Mouse (Mus musculus) bone marrow, adult 2 months (tissue): ENCODE data around the gene Tut7. TPM values are rescaled to one million over a fixed set of nuclear protein-coding genes. Genes with fewer than 3 reads are reported as not detected.

Source experiments
- H3K27ac ChIP-seq: fragments of 200-500 bp; 2 replicates; pipeline ENCODE4 v1.5.1; 2012; ENCODE audit warnings: low read depth, mild to moderate bottlenecking, control low read depth, inconsistent platforms, low read length; ENCODE audit not compliant: control insufficient read depth, poor library complexity, insufficient read depth
- H3K4me1 ChIP-seq: fragments of 200-500 bp; 2 replicates; pipeline ENCODE4 v1.6.1; 2011; ENCODE audit warnings: low read length; ENCODE audit not compliant: control insufficient read depth, insufficient read depth
- H3K4me3 ChIP-seq: fragments of 200-500 bp; replicated peaks from 2 replicates; pipeline ENCODE3; 2011; ENCODE audit warnings: mild to moderate bottlenecking, low read depth, low read length, control low read depth; ENCODE audit not compliant: control insufficient read depth
- CTCF ChIP-seq: fragments of 200-500 bp; IDR thresholded peaks from 2 replicates; pipeline ENCODE4 v1.5.1; 2011; ENCODE audit warnings: low read length, control low read depth; ENCODE audit not compliant: control insufficient read depth, insufficient read depth
- POLR2A ChIP-seq: fragments of 200-500 bp; IDR thresholded peaks from 2 replicates; pipeline ENCODE4 v1.6.1; 2011; ENCODE audit warnings: low read depth, mild to moderate bottlenecking, control low read depth, low read length, borderline replicate concordance; ENCODE audit not compliant: control insufficient read depth
- WGBS: fragments of 180-500 bp; shearing (Covaris S2); methylation state at CpG from one replicate; pipeline ENCODE4 v1.1.7; 2018; 5-methylcytosine and 5-hydroxymethylcytosine counted together
- polyA plus RNA-seq: library from polyadenylated mRNA; stranded (reverse); fragments of >200 nt; gene quantifications from 2 replicates; pipeline ENCODE4 v1.2.4, GENCODE M21; 2011; ENCODE audit warnings: low replicate concordance; ENCODE audit not compliant: missing spikeins, insufficient read depth, insufficient read length

Gene Tut7
- polyA plus RNA-seq, 1 experiment: 236 TPM

GRCm38 (mm10) chr13:59817352-59817751, 5.6 kb downstream of the Tut7 start:
- H3K4me1 ChIP-seq: peaks cover 3% of the 10 kb centered on the region; the same call in 1 of the 2 replicates
- H3K4me3 ChIP-seq: no peak overlapping the region
- 55% methylated on average over 4 of the region's 4 CpGs for WGBS
- no peak for TF ChIP-seq POLR2A
- no peak for TF ChIP-seq CTCF
- no peak overlapping the region for H3K27ac ChIP-seq

- Histone ChIP-seq H3K27ac (peak overlapping the region; percentile 95), H3K4me3 (peak overlapping the region; percentile 23), H3K4me1 (peaks cover 3% of the 10 kb centered on the region; the same call in 1 of the 2 replicates)
- WGBS: 51% methylated on average over 6 of the region's 6 CpGs
- TF ChIP-seq POLR2A (no peak), CTCF (no peak)
These were observed 8.8 kb downstream of the Tut7 start for GRCm38 (mm10) chr13:59814109-59814591.

GRCm38 (mm10) chr13:59811581-59811980, 11.4 kb downstream of the Tut7 start:
- no peak for TF ChIP-seq CTCF
- no peak for TF ChIP-seq POLR2A
- no peak overlapping the region for H3K27ac ChIP-seq
- no peaks in the 10 kb centered on the region for H3K4me1 ChIP-seq
- H3K4me3 ChIP-seq: no peak overlapping the region
- WGBS: 94% methylated on average over 3 of the region's 3 CpGs

DNA sequence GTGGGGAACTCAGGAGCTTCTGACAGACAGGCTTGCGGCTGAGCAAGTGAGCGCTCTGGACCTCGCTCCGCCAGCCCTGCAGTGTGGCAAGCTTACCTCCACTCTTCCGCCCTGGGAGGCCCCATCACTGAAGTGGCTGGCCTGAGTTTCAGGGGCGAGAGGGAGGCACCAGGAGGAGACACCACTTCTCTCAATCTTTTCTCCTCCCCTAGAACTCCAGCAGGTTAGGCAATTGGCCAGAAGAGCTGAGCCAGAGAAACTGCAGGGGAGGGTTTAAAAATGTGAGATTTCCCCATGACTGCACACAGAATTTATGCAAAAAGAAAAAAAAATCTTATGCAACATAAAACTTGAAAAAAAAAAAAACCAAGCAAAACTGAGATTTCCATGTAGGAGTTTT, 21.9 kb downstream of the Tut7 start:
- Histone ChIP-seq H3K27ac (no peak overlapping the region; the same call in 1 of the 2 replicates), H3K4me3 (no peak overlapping the region), H3K4me1 (peaks cover 8% of the 10 kb centered on the region)
- TF ChIP-seq POLR2A (no peak), CTCF (no peak)
- 84% methylated on average over 6 of the region's 6 CpGs for WGBS

DNA sequence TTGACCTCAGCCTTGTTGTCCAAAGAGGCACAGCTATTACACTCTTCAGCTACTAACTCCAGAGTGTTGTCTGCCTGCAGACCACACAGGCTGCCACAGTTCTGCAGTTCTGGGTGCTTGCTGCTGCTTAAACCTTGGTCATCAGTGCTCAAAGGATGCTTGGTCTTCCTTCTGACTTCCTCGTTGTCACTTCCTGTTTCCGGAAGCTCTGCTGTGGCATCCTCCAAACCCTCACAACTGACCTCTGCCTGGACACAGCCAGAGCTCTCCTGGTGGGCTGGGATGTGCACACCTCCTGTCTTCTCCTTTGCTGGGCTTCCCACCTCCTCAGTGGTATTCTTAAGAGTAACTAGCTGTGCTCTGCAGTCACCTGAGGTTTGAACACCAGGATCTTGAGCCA, 22.9 kb downstream of the Tut7 start:
- H3K27ac ChIP-seq: no peak overlapping the region

DNA sequence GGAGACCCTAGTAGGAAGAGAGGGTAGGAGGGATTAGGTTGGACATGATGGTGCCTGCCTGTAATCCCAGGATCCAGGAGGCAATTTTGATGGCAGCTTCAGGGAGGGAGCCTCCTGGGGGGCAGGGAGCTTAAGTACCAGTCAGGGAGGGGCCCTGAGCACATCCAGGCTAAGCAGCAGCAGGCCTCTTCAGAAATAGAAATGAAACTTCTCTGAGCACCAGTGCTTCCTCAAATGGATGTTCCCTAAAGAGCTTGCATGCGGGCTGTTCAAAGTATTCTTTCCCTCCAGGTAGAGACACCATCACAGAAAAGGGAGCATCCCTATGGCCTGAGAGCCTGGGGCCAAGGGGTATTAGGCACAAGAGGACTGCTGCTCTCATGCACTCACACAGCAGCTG, 24.6 kb downstream of the Tut7 start:
- peaks cover 8% of the 10 kb centered on the region for H3K4me1 ChIP-seq
- H3K27ac ChIP-seq: peak overlapping the region; percentile 44; the same call in 1 of the 2 replicates
- no peak for TF ChIP-seq CTCF
- TF ChIP-seq POLR2A: no peak
- WGBS: 59% methylated on average over 1 of the region's 1 CpGs
- no peak overlapping the region for H3K4me3 ChIP-seq

More for the DNA sequence above, 22.9 kb downstream of the Tut7 start:
- 30% methylated on average over 2 of the region's 2 CpGs for WGBS
- no peak for TF ChIP-seq POLR2A
- no peak for TF ChIP-seq CTCF
- Histone ChIP-seq H3K4me1 (peaks cover 8% of the 10 kb centered on the region), H3K4me3 (no peak overlapping the region)

GRCm38 (mm10) chr13:59796466-59796848, 26.5 kb downstream of the Tut7 start:
- TF ChIP-seq CTCF (no peak), POLR2A (no peak)
- H3K4me1 ChIP-seq: peaks cover 8% of the 10 kb centered on the region
- H3K4me3 ChIP-seq: no peak overlapping the region
- WGBS: 92% methylated on average over 9 of the region's 9 CpGs
- peak overlapping the region; percentile 95 for H3K27ac ChIP-seq

- 67% methylated on average over 6 of the region's 6 CpGs for WGBS
- peaks cover 8% of the 10 kb centered on the region for H3K4me1 ChIP-seq
- peak overlapping the region; percentile 95 for H3K27ac ChIP-seq
- TF ChIP-seq POLR2A (no peak), CTCF (no peak)
- no peak overlapping the region for H3K4me3 ChIP-seq
These were observed 27.0 kb downstream of the Tut7 start for GRCm38 (mm10) chr13:59795807-59796465.
